Mouse (Mus musculus) liver, embryonic 13.5 days (tissue): ENCODE data around the gene BC051019. TPM values are rescaled to one million over a fixed set of nuclear protein-coding genes. Genes with fewer than 3 reads are reported as not detected.

ENCODE experiments used
- ATAC-seq: fragments of 200-750 bp; cut with Nextera tagmentation; 2 replicates; pipeline ENCODE4 v1.8.0; 2017; ENCODE audit warnings: low read depth, mild to moderate bottlenecking, moderate number of reproducible peaks, moderate library complexity
- DNase-seq: peaks from one replicate; pipeline ENCODE4 v3.0.0; 2022
- H3K27ac ChIP-seq: fragments of 300-500 bp; sonication (generic); 2 replicates; pipeline ENCODE4 v1.5.1; 2015; ENCODE audit warnings: moderate library complexity, mild to moderate bottlenecking, inconsistent platforms
- H3K27me3 ChIP-seq: fragments of 300-500 bp; sonication (generic); 2 replicates; pipeline ENCODE4 v1.6.1; 2015; ENCODE audit warnings: mild to moderate bottlenecking, inconsistent platforms
- H3K36me3 ChIP-seq: fragments of 300-500 bp; sonication (generic); 2 replicates; pipeline ENCODE4 v1.6.1; 2015; ENCODE audit warnings: mild to moderate bottlenecking, inconsistent platforms
- H3K4me1 ChIP-seq: fragments of 300-500 bp; sonication (generic); replicated peaks from 2 replicates; pipeline ENCODE4 v1.6.1; 2015; ENCODE audit warnings: inconsistent platforms
- H3K4me2 ChIP-seq: fragments of 300-500 bp; sonication (generic); 2 replicates; pipeline ENCODE4 v1.6.1; 2015; ENCODE audit warnings: inconsistent platforms, mild to moderate bottlenecking, moderate library complexity
- H3K4me3 ChIP-seq: fragments of 300-500 bp; sonication (generic); replicated peaks from 2 replicates; pipeline ENCODE4 v1.5.1; 2015; ENCODE audit warnings: mild to moderate bottlenecking, inconsistent platforms
- H3K9ac ChIP-seq: fragments of 300-500 bp; sonication (generic); 2 replicates; pipeline ENCODE4 v1.6.1; 2015; ENCODE audit warnings: mild to moderate bottlenecking, inconsistent platforms
- H3K9me3 ChIP-seq: fragments of 300-500 bp; sonication (generic); replicated peaks from 2 replicates; pipeline ENCODE4 v1.6.1; 2016; ENCODE audit warnings: inconsistent platforms
- WGBS: fragments of 180-500 bp; shearing (Covaris S2); methylation state at CpG from one replicate; pipeline ENCODE4 v1.1.7; 2015; ENCODE audit not compliant: insufficient replicate concordance; 5-methylcytosine and 5-hydroxymethylcytosine counted together
- polyA plus RNA-seq: library from polyadenylated mRNA; unstranded; fragments of >200 nt; fragmentation: Nextera tagmentation; extraction: Ambion mirVana; gene quantifications from 2 replicates; pipeline ENCODE4 v1.2.1, GENCODE M21; 2015

Gene BC051019
- polyA plus RNA-seq = 0.07 and 0.08 TPM in 2 replicates

- DNase-seq (no peak), ATAC-seq (no peak)
- Histone ChIP-seq H3K27ac (no peak within 1 kb of the TSS), H3K9ac (no peak within 1 kb of the TSS), H3K9me3 (no peaks in the 10 kb centered on the region), H3K4me3 (no peak within 1 kb of the TSS), H3K27me3 (no peaks in the 10 kb centered on the region), H3K4me1 (no peaks in the 10 kb centered on the region), H3K4me2 (no peak within 1 kb of the TSS), H3K36me3 (no peaks in the 10 kb centered on the region)
- 84% methylated on average over 5 of the region's 5 CpGs for WGBS
Measured at GRCm38 (mm10) chr7:109723697-109724096, at the start of gene BC051019. BC051019 (minus strand) TSS chr7:109723850.

- 0 out of 2 replicates have a peak, but pooled peaks cover 3% of the 10 kb centered on the region for H3K27me3 ChIP-seq
- no peaks in the 10 kb centered on the region for H3K9me3 ChIP-seq
- no peak overlapping the region for H3K27ac ChIP-seq
- no peak overlapping the region for H3K4me3 ChIP-seq
- ATAC-seq (no peak), DNase-seq (no peak)
- no peaks in the 10 kb centered on the region for H3K36me3 ChIP-seq
- H3K4me2 ChIP-seq = no peak overlapping the region
- no peak overlapping the region for H3K9ac ChIP-seq
- peaks cover 23% of the 10 kb centered on the region for H3K4me1 ChIP-seq
Measured at GRCm38 (mm10) chr7:109772251-109772650, 48.6 kb upstream of the BC051019 start.

- H3K4me1 ChIP-seq = peaks cover 33% of the 10 kb centered on the region
- H3K9me3 ChIP-seq = no peaks in the 10 kb centered on the region
- H3K27ac ChIP-seq = peak overlapping the region; percentile 23; the same call in 1 of the 2 replicates
- H3K36me3 ChIP-seq = no peaks in the 10 kb centered on the region
- H3K4me2 ChIP-seq = no peak overlapping the region
- no peak overlapping the region for H3K4me3 ChIP-seq
- 12% methylated on average over 2 of the region's 2 CpGs for WGBS
- H3K27me3 ChIP-seq = no peaks in the 10 kb centered on the region
- ATAC-seq = peak; percentile 59
- DNase-seq = no peak
- H3K9ac ChIP-seq = no peak overlapping the region
Measured at GRCm38 (mm10) chr7:109768699-109769383, 45.2 kb upstream of the BC051019 start.

DNA sequence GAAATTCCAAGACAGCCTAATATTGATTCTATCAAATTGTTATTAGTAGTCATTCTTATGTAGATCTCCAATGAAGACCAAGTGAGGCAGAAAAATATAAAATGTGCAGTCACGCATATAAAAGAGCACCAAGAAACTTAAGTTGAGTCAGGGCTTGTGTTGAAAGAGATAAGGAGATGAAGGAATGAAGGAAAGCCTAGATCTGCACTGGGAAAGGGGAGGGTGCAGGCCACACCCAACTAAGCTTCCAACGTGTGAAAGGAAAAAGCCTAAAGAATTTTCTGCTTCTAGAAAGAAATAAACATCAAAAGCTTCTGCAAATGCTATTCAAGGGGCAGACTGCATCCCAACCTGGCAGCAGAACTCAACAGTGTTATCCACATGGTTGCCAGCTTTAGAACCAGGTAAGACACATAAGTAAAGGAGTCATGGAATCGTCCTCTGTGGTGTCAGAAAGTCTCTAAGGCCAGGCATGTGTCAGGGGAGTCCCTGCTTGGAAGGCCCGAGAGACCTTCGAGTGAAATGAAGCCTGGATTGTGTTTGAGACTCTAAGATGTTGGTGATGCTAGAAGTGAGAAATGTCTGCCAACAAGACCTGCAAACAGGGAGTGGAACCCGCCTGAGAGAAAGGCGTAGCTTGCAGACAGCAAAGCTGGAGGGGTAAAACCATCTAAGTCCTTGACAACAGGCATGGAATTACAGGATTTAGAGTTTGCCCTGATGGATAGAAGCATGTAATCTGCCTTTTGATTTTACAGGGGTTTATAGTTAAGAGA lies 44.1 kb upstream of the BC051019 start:
- no peaks in the 10 kb centered on the region for H3K27me3 ChIP-seq
- peak overlapping the region; percentile 69 for H3K27ac ChIP-seq
- WGBS = 51% methylated on average over 7 of the region's 7 CpGs
- H3K9me3 ChIP-seq = no peaks in the 10 kb centered on the region
- ATAC-seq (peak; percentile 95), DNase-seq (peak; percentile 27)
- no peaks in the 10 kb centered on the region for H3K36me3 ChIP-seq
- H3K4me1 ChIP-seq = peaks cover 33% of the 10 kb centered on the region
- H3K4me2 ChIP-seq = peak overlapping the region; percentile 45
- H3K9ac ChIP-seq = 0 out of 2 replicates have a peak overlapping the region, but pooled peaks have one; percentile 26
- H3K4me3 ChIP-seq = no peak overlapping the region

DNA sequence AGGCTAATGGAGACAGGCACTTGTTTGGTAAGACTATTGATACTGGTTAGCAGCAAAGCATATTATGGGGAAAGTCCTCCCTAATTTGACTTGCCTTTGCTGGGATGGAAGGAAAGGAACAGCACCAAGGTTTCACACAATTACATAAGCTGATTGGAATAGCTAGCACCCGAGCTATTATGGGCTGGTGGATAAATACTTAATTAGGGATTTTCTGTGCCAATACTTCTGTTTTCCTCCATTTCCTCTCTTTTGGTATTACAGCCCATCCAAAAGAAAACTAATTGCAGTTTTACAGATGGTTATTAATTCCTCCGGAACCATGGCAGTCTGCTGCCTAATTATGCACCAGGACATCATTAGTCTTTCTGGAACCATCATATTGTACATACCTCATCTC lies 40.4 kb upstream of the BC051019 start:
- DNase-seq (no peak), ATAC-seq (no peak)
- Histone ChIP-seq H3K27me3 (no peaks in the 10 kb centered on the region), H3K9ac (no peak overlapping the region), H3K27ac (no peak overlapping the region), H3K9me3 (no peaks in the 10 kb centered on the region), H3K36me3 (no peaks in the 10 kb centered on the region), H3K4me2 (no peak overlapping the region), H3K4me3 (no peak overlapping the region), H3K4me1 (peaks cover 33% of the 10 kb centered on the region)
- 67% methylated on average over 2 of the region's 2 CpGs for WGBS

- Histone ChIP-seq H3K27ac (no peak overlapping the region), H3K4me1 (peaks cover 33% of the 10 kb centered on the region), H3K36me3 (no peaks in the 10 kb centered on the region), H3K9me3 (no peaks in the 10 kb centered on the region), H3K4me2 (no peak overlapping the region), H3K9ac (no peak overlapping the region), H3K27me3 (no peaks in the 10 kb centered on the region), H3K4me3 (no peak overlapping the region)
- DNase-seq (no peak), ATAC-seq (no peak)
- WGBS = 79% methylated on average over 3 of the region's 3 CpGs
Measured at GRCm38 (mm10) chr7:109756291-109756690, 32.6 kb upstream of the BC051019 start.

DNA sequence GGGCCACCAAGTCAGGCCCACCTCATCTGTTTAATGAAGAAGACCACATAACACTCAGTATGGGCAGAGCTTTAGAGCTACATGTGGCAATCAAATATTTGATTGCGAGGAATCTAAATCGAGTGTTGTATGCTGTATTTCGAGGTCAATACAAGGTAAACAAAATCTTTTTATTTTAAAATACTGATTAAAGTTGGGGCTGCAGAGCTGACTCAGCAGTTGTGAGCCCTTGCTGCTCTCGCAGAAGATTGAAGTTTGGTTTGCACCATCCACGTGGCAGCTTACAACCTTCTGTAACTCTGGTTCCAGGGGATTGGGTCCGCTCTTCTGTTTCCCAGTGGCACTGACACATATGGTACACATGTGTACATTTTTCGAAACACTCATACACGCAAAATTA lies 30.4 kb upstream of the BC051019 start:
- 80% methylated on average over 8 of the region's 8 CpGs for WGBS
- Histone ChIP-seq H3K9me3 (no peaks in the 10 kb centered on the region), H3K4me1 (peaks cover 44% of the 10 kb centered on the region), H3K4me2 (no peak overlapping the region), H3K9ac (no peak overlapping the region), H3K4me3 (no peak overlapping the region), H3K27ac (no peak overlapping the region), H3K27me3 (no peaks in the 10 kb centered on the region), H3K36me3 (0 out of 2 replicates have a peak, but pooled peaks cover 3% of the 10 kb centered on the region)
- DNase-seq = no peak
- no peak for ATAC-seq

- H3K4me3 ChIP-seq = peak within 1 kb of the TSS; percentile 76
- H3K9me3 ChIP-seq = no peaks in the 10 kb centered on the region
- H3K9ac ChIP-seq = peak within 1 kb of the TSS; percentile 87
- no peaks in the 10 kb centered on the region for H3K27me3 ChIP-seq
- H3K36me3 ChIP-seq = 0 out of 2 replicates have a peak, but pooled peaks cover 7% of the 10 kb centered on the region
- H3K4me1 ChIP-seq = peaks cover 44% of the 10 kb centered on the region
- ATAC-seq (peak; percentile 90), DNase-seq (peak; percentile 70)
- H3K27ac ChIP-seq = peak within 1 kb of the TSS; percentile 78
- H3K4me2 ChIP-seq = peak within 1 kb of the TSS; percentile 92
- WGBS = under 1% methylated on average over 73 of the region's 74 CpGs
Measured at GRCm38 (mm10) chr7:109752008-109752925, 28.6 kb upstream of the BC051019 start, which contains the start of gene Tmem9b. Tmem9b (minus strand) TSS chr7:109752875.

GRCm38 (mm10) chr7:109751427-109752007 lies 27.9 kb upstream of the BC051019 start:
- Histone ChIP-seq H3K36me3 (0 out of 2 replicates have a peak, but pooled peaks cover 9% of the 10 kb centered on the region), H3K9me3 (no peaks in the 10 kb centered on the region), H3K4me3 (peak overlapping the region; percentile 76), H3K9ac (peak overlapping the region; percentile 87), H3K4me2 (peak overlapping the region; percentile 92), H3K27ac (peak overlapping the region; percentile 78), H3K27me3 (no peaks in the 10 kb centered on the region), H3K4me1 (peaks cover 44% of the 10 kb centered on the region)
- ATAC-seq = peak; percentile 29
- WGBS = 2% methylated on average over 13 of the region's 13 CpGs
- DNase-seq = no peak

DNA sequence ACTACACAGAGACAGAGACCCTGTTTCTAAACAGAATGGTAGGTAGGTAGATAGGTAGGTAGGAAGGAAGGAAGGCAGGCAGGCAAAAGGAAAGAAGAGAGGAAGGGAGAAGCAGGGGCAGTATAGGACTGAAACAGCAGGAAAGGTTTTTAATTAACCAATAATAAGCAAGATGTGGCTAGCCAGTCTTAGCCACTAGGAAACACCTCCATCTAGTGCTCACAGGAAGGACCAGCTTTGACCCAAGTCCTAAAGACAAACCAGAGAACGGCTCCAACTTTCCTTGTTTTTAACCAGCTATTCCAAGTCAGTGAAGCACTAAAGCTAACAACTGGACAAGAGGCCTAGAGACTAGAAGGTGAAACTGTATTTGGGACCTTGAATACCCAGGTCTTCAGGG lies 24.1 kb upstream of the BC051019 start:
- no peak overlapping the region for H3K27ac ChIP-seq
- H3K9ac ChIP-seq = no peak overlapping the region
- H3K4me2 ChIP-seq = no peak overlapping the region
- H3K4me1 ChIP-seq = peaks cover 18% of the 10 kb centered on the region
- H3K4me3 ChIP-seq = no peak overlapping the region
- 70% methylated on average over 1 of the region's 1 CpGs for WGBS
- no peak for DNase-seq
- ATAC-seq = no peak
- peaks cover 39% of the 10 kb centered on the region for H3K36me3 ChIP-seq
- H3K27me3 ChIP-seq = no peaks in the 10 kb centered on the region
- H3K9me3 ChIP-seq = no peaks in the 10 kb centered on the region
